Mouse (Mus musculus): ENCODE results near the gene Gdf15.

DNA sequence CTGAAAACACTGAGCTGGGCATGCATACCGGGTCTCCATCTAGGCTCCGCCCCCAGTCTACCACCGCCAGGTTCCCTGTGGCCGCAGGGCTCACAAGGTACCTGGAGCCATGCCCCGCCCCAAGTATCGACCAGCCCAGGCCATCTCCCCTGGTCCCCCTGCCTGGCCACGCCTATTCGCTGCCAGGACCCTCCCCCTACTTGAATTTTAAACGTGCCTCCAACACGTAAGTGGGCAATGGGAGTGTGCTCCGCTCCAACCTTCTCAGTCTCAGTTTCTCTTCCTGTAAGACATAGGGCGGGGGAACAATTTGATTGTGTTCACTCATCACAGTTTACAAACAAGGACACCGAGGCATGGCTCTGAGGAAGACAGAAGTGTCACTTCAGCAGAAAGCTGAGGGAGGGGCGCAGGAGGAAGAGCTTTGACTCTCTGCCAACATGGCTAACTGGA, 28.0 kb upstream of the Gdf15 start, which contains the start of gene Pgpep1:
- TF ChIP-seq USF1 (IDR thresholded peaks at IDR 0.05; ENCODE audit: low read depth, low read length) (no peak), ETS1 (IDR thresholded peaks at IDR 0.05; ENCODE audit: low read depth, low read length) (no peak), CHD2 (IDR thresholded peaks at IDR 0.05; ENCODE audit: low read length) (no peak), ZNF384 (IDR thresholded peaks at IDR 0.05; ENCODE audit: low read depth, low read length) (no peak), CTCF (IDR thresholded peaks at IDR 0.05 in 2 of 3, conservative IDR thresholded peaks at IDR 0.05 in 1 of 3; ENCODE audit: control insufficient read depth in 1 of 3, insufficient read depth in 1 of 3, low read depth in 2 of 3, low read length in 3 of 3, poor library complexity in 1 of 3, severe bottlenecking in 1 of 3) (no peak), TAL1 (IDR thresholded peaks at IDR 0.05; ENCODE audit: low read length) (no peak), POLR2A (IDR thresholded peaks at IDR 0.05; ENCODE audit: control insufficient read depth in 1 of 2, insufficient read depth in 1 of 2, low read depth in 1 of 2, low read length in 2 of 2, poor library complexity in 1 of 2) (no peak)

Data from MEL (cell line).